Mouse (Mus musculus) myocyte (in vitro differentiated cells): ENCODE results near the gene 4933427D14Rik.

Source experiments
- CEBPB ChIP-seq: IDR thresholded peaks from 2 replicates; pipeline ENCODE4 v1.6.1; 2011; ENCODE audit warnings: mild to moderate bottlenecking, moderate library complexity; ENCODE audit not compliant: poor library complexity, insufficient read depth, severe bottlenecking
- E2F4 ChIP-seq: IDR thresholded peaks from one replicate; pipeline ENCODE4 v1.6.1; 2011; ENCODE audit warnings: mild to moderate bottlenecking, control low read depth, moderate library complexity; ENCODE audit not compliant: insufficient read depth
- MAX ChIP-seq: IDR thresholded peaks from one replicate; pipeline ENCODE4 v1.6.1; 2011; ENCODE audit warnings: low read depth, mild to moderate bottlenecking, control low read depth
- MYOD1 ChIP-seq, 3 experiments: IDR thresholded peaks; one replicate each; pipeline ENCODE4 v1.6.1; 2011; ENCODE audit warnings: control low read depth in 2 of 3, low read depth in 2 of 3, mild to moderate bottlenecking in 2 of 3, moderate library complexity in 1 of 3; ENCODE audit not compliant: insufficient read length in 2 of 3, control insufficient read depth in 1 of 3
- MYOG ChIP-seq, 3 experiments: IDR thresholded peaks; one replicate each; pipeline ENCODE4 v1.6.1; 2011; ENCODE audit warnings: control low read depth in 2 of 3, low read depth in 2 of 3, mild to moderate bottlenecking in 2 of 3; ENCODE audit not compliant: insufficient read length in 2 of 3, control insufficient read depth in 1 of 3, insufficient read depth in 1 of 3
- POLR2A ChIP-seq: IDR thresholded peaks from one replicate; pipeline ENCODE4 v1.6.1; 2011; ENCODE audit warnings: low read depth, mild to moderate bottlenecking, control low read depth, moderate library complexity; ENCODE audit not compliant: insufficient read length
- TCF3 ChIP-seq: IDR thresholded peaks from one replicate; pipeline ENCODE4 v1.6.1; 2011; ENCODE audit warnings: low read depth, control low read depth; ENCODE audit not compliant: insufficient read length
- USF1 ChIP-seq: IDR thresholded peaks from one replicate; pipeline ENCODE4 v1.6.1; 2011; ENCODE audit warnings: low read depth, mild to moderate bottlenecking, control low read depth, moderate library complexity

DNA sequence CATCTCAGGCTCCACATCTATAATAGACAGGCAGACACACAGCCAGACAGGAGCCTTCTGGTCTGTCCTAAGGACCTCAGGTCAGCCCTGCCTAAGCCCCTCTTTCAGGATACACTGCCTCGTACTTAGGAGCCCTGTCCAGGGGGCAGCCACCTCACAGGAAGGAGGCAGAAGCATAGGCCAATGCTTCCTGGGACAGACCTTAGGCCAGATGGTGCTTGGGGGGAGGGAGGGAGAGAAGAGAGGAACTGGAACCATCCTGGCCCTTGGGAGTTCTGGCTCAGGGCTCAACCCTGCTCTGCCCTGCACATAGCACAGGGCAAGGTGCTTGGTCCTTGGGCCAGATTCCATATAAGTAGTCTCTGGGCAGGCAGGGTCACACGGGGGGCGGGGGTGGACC, 81.5 kb downstream of the 4933427D14Rik start:
- no peak for TF ChIP-seq USF1
- TF ChIP-seq CEBPB = no peak
- TF ChIP-seq TCF3 = no peak
- TF ChIP-seq POLR2A = no peak
- no peak for TF ChIP-seq MAX
- no peak for TF ChIP-seq E2F4
- TF ChIP-seq MYOD1 (IDR thresholded peaks at IDR 0.05; ENCODE audit: control insufficient read depth in 1 of 3, insufficient read length in 2 of 3, low read depth in 2 of 3) = no peak
- no peak for TF ChIP-seq MYOG (IDR thresholded peaks at IDR 0.05; ENCODE audit: control insufficient read depth in 1 of 3, insufficient read depth in 1 of 3, insufficient read length in 2 of 3, low read depth in 2 of 3)
